Mouse (Mus musculus): ENCODE data around the gene Jmjd8. TPM values are rescaled to one million over a fixed set of nuclear protein-coding genes. Genes with fewer than 3 reads are reported as not detected.

Jmjd8 gene
- polyA plus RNA-seq, 1 experiment, result 13.2 TPM

DNA sequence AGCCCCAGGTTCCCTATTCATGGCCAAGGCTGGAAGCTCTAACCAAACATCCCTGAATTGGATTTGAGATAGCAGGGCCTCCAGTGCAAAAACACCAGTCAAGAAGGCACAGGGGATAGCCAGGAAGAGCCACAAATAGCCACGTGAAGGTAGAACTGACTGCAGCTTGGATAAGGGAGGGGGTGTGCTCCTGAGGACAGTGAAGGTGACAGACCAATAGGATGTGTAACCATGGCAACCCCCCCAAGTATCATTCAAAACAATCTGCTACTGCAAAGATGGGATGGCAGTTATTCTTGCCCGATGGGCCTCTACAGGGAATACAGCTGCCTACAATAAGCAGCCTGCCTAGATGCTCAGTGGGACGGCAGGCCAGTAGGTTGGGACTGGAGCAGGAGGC, 8.9 kb downstream of the Jmjd8 start:
- Histone ChIP-seq H3K9me3 (replicated peaks; ENCODE audit: control insufficient read depth, insufficient read depth, low read length, poor library complexity, severe bottlenecking) (no peaks in the 10 kb centered on the region), H3K36me3 (ENCODE audit: control insufficient read depth, insufficient read depth, low read length, poor library complexity, severe bottlenecking) (peaks cover 20% of the 10 kb centered on the region), H3K4me1 (ENCODE audit: control insufficient read depth, insufficient read depth, low read length) (peaks cover 4% of the 10 kb centered on the region), H3K27ac (ENCODE audit: insufficient read depth, low read length) (no peak overlapping the region), H3K4me3 (ENCODE audit: low read depth, low read length) (no peak overlapping the region), H3K9ac (ENCODE audit: low read depth, poor library complexity, severe bottlenecking) (no peak overlapping the region), H3K27me3 (ENCODE audit: control insufficient read depth, insufficient read depth, low read length, poor library complexity, severe bottlenecking) (no peaks in the 10 kb centered on the region)
- TF ChIP-seq CTCF (IDR thresholded peaks at IDR 0.05; ENCODE audit: low read depth, low read length) (no peak), POLR2A (IDR thresholded peaks at IDR 0.05; ENCODE audit: insufficient read depth, low read length) (no peak), EP300 (IDR thresholded peaks at IDR 0.05; ENCODE audit: insufficient read depth, low read depth, low read length) (no peak)

GRCm38 (mm10) chr17:25838904-25839303, 10.2 kb downstream of the Jmjd8 start:
- no peak for TF ChIP-seq EP300 (IDR thresholded peaks at IDR 0.05; ENCODE audit: insufficient read depth, low read depth, low read length)
- no peak for TF ChIP-seq POLR2A (IDR thresholded peaks at IDR 0.05; ENCODE audit: insufficient read depth, low read length)
- no peak for TF ChIP-seq CTCF (IDR thresholded peaks at IDR 0.05; ENCODE audit: low read depth, low read length)
- no peak overlapping the region for H3K9ac ChIP-seq (ENCODE audit: low read depth, poor library complexity, severe bottlenecking)
- H3K9me3 ChIP-seq (replicated peaks; ENCODE audit: control insufficient read depth, insufficient read depth, low read length, poor library complexity, severe bottlenecking), result no peaks in the 10 kb centered on the region
- H3K27me3 ChIP-seq (ENCODE audit: control insufficient read depth, insufficient read depth, low read length, poor library complexity, severe bottlenecking), result no peaks in the 10 kb centered on the region
- no peak overlapping the region for H3K4me3 ChIP-seq (ENCODE audit: low read depth, low read length)
- H3K4me1 ChIP-seq (ENCODE audit: control insufficient read depth, insufficient read depth, low read length), result peaks cover 4% of the 10 kb centered on the region
- H3K27ac ChIP-seq (ENCODE audit: insufficient read depth, low read length), result no peak overlapping the region
- H3K36me3 ChIP-seq (ENCODE audit: control insufficient read depth, insufficient read depth, low read length, poor library complexity, severe bottlenecking), result peaks cover 20% of the 10 kb centered on the region

- Histone ChIP-seq H3K9me3 (replicated peaks; ENCODE audit: control insufficient read depth, insufficient read depth, low read length, poor library complexity, severe bottlenecking) (no peaks in the 10 kb centered on the region), H3K4me1 (ENCODE audit: control insufficient read depth, insufficient read depth, low read length) (peaks cover 2% of the 10 kb centered on the region), H3K9ac (ENCODE audit: low read depth, poor library complexity, severe bottlenecking) (no peak overlapping the region), H3K27ac (ENCODE audit: insufficient read depth, low read length) (no peak overlapping the region), H3K27me3 (ENCODE audit: control insufficient read depth, insufficient read depth, low read length, poor library complexity, severe bottlenecking) (no peaks in the 10 kb centered on the region), H3K4me3 (ENCODE audit: low read depth, low read length) (no peak overlapping the region), H3K36me3 (ENCODE audit: control insufficient read depth, insufficient read depth, low read length, poor library complexity, severe bottlenecking) (peaks cover 20% of the 10 kb centered on the region)
- no peak for TF ChIP-seq EP300 (IDR thresholded peaks at IDR 0.05; ENCODE audit: insufficient read depth, low read depth, low read length)
- TF ChIP-seq CTCF (IDR thresholded peaks at IDR 0.05; ENCODE audit: low read depth, low read length), result no peak
- TF ChIP-seq POLR2A (IDR thresholded peaks at IDR 0.05; ENCODE audit: insufficient read depth, low read length), result no peak
Measured at GRCm38 (mm10) chr17:25839455-25840235, 11.0 kb downstream of the Jmjd8 start.

GRCm38 (mm10) chr17:25840519-25840918, 11.9 kb downstream of the Jmjd8 start:
- no peak for TF ChIP-seq CTCF (IDR thresholded peaks at IDR 0.05; ENCODE audit: low read depth, low read length)
- TF ChIP-seq POLR2A (IDR thresholded peaks at IDR 0.05; ENCODE audit: insufficient read depth, low read length), result no peak
- Histone ChIP-seq H3K27me3 (ENCODE audit: control insufficient read depth, insufficient read depth, low read length, poor library complexity, severe bottlenecking) (no peaks in the 10 kb centered on the region), H3K36me3 (ENCODE audit: control insufficient read depth, insufficient read depth, low read length, poor library complexity, severe bottlenecking) (peaks cover 20% of the 10 kb centered on the region), H3K9ac (ENCODE audit: low read depth, poor library complexity, severe bottlenecking) (no peak overlapping the region), H3K4me1 (ENCODE audit: control insufficient read depth, insufficient read depth, low read length) (no peaks in the 10 kb centered on the region), H3K9me3 (replicated peaks; ENCODE audit: control insufficient read depth, insufficient read depth, low read length, poor library complexity, severe bottlenecking) (no peaks in the 10 kb centered on the region), H3K4me3 (ENCODE audit: low read depth, low read length) (no peak overlapping the region), H3K27ac (ENCODE audit: insufficient read depth, low read length) (no peak overlapping the region)

DNA sequence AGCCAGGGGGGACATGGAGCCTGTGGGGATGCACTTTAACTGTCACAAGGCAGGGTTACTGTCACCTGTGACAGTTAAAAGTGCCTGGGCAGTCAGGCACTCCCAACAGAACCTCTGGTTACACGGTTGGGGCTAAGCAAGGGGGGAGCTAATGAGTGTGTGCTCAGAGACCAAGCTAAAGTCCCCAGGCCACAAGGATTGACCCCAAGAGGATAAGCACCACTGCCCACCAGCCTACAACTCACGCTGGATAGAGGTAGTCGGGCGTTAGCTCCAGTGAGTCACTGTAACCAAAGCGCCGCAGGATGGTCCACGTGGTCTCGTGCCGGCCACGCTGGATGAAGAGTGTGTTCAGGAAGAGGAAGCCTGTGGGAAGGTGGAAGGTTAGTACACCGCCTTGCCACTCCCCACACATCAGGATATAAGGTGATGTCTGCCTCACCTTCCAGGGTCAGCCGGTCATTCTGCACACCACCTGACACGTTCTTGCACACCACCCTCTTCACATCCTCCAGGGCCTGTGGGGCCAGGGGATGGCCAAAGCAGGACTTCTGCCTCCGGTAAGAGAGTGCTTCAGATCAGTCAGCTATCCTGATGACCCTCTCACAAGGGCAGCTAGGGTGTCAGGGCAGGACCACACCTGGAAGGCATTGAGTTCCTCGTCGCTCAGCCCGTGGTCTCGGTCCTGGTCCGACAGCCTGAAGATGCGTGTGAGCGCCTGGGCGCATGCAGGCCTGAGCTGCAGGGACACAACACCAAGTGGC, 12.6 kb downstream of the Jmjd8 start, which contains the start of gene Gm20683:
TSS of gene Gm20683 (minus strand) at position 647 of the 764 bp plus-strand sequence.
- Histone ChIP-seq H3K4me1 (ENCODE audit: control insufficient read depth, insufficient read depth, low read length) (no peaks in the 10 kb centered on the region), H3K9ac (ENCODE audit: low read depth, poor library complexity, severe bottlenecking) (no peak within 1 kb of the TSS), H3K27ac (ENCODE audit: insufficient read depth, low read length) (no peak within 1 kb of the TSS), H3K4me3 (ENCODE audit: low read depth, low read length) (no peak within 1 kb of the TSS), H3K27me3 (ENCODE audit: control insufficient read depth, insufficient read depth, low read length, poor library complexity, severe bottlenecking) (no peaks in the 10 kb centered on the region), H3K9me3 (replicated peaks; ENCODE audit: control insufficient read depth, insufficient read depth, low read length, poor library complexity, severe bottlenecking) (no peaks in the 10 kb centered on the region), H3K36me3 (ENCODE audit: control insufficient read depth, insufficient read depth, low read length, poor library complexity, severe bottlenecking) (peaks cover 20% of the 10 kb centered on the region)
- TF ChIP-seq POLR2A (IDR thresholded peaks at IDR 0.05; ENCODE audit: insufficient read depth, low read length), result no peak
- TF ChIP-seq CTCF (IDR thresholded peaks at IDR 0.05; ENCODE audit: low read depth, low read length), result no peak
- TF ChIP-seq EP300 (IDR thresholded peaks at IDR 0.05; ENCODE audit: insufficient read depth, low read depth, low read length), result no peak

- no peak for TF ChIP-seq POLR2A (IDR thresholded peaks at IDR 0.05; ENCODE audit: insufficient read depth, low read length)
- TF ChIP-seq EP300 (IDR thresholded peaks at IDR 0.05; ENCODE audit: insufficient read depth, low read depth, low read length), result no peak
- no peak for TF ChIP-seq CTCF (IDR thresholded peaks at IDR 0.05; ENCODE audit: low read depth, low read length)
- H3K27me3 ChIP-seq (ENCODE audit: control insufficient read depth, insufficient read depth, low read length, poor library complexity, severe bottlenecking), result no peaks in the 10 kb centered on the region
- H3K27ac ChIP-seq (ENCODE audit: insufficient read depth, low read length), result no peak overlapping the region
- no peaks in the 10 kb centered on the region for H3K4me1 ChIP-seq (ENCODE audit: control insufficient read depth, insufficient read depth, low read length)
- H3K9me3 ChIP-seq (replicated peaks; ENCODE audit: control insufficient read depth, insufficient read depth, low read length, poor library complexity, severe bottlenecking), result no peaks in the 10 kb centered on the region
- no peak overlapping the region for H3K4me3 ChIP-seq (ENCODE audit: low read depth, low read length)
- H3K36me3 ChIP-seq (ENCODE audit: control insufficient read depth, insufficient read depth, low read length, poor library complexity, severe bottlenecking), result peaks cover 20% of the 10 kb centered on the region
- H3K9ac ChIP-seq (ENCODE audit: low read depth, poor library complexity, severe bottlenecking), result no peak overlapping the region
Measured at GRCm38 (mm10) chr17:25842509-25842908, 13.8 kb downstream of the Jmjd8 start.

Measured in ES-Bruce4 (cell line).